Mouse (Mus musculus) frontal cortex, postnatal 25 days (tissue): ENCODE measurements around the gene Trim45.

Source experiments
- DNase-seq, 2 experiments: peaks; one replicate each; pipeline ENCODE4 v3.0.0; 2022; ENCODE audit warnings: low spot score in 2 of 2

The Trim45 gene

GRCm38 (mm10) chr3:100921825-100922505 lies at the start of gene Trim45:
Trim45 (plus strand) TSS chr3:100922202.
- peak; percentile 99 for DNase-seq

- no peak for DNase-seq
Observed at GRCm38 (mm10) chr3:100877057-100877456, 44.9 kb upstream of the Trim45 start.

- DNase-seq, result no peak
Observed at GRCm38 (mm10) chr3:100881403-100881802, 40.6 kb upstream of the Trim45 start.

GRCm38 (mm10) chr3:100881843-100882634 lies 40.0 kb upstream of the Trim45 start:
- DNase-seq, result no peak

- no peak for DNase-seq
Observed at GRCm38 (mm10) chr3:100889234-100889633, 32.8 kb upstream of the Trim45 start.

GRCm38 (mm10) chr3:100890406-100890805 lies 31.6 kb upstream of the Trim45 start:
- no peak for DNase-seq

GRCm38 (mm10) chr3:100892383-100893335 lies 29.3 kb upstream of the Trim45 start:
- DNase-seq, result no peak

GRCm38 (mm10) chr3:100895500-100895899 lies 26.5 kb upstream of the Trim45 start:
- no peak for DNase-seq

GRCm38 (mm10) chr3:100906128-100906527 lies 15.9 kb upstream of the Trim45 start:
- no peak for DNase-seq

GRCm38 (mm10) chr3:100906916-100907315 lies 15.1 kb upstream of the Trim45 start:
- DNase-seq, result no peak

GRCm38 (mm10) chr3:100908594-100908993 lies 13.4 kb upstream of the Trim45 start:
- no peak for DNase-seq

- DNase-seq, result no peak
Observed at GRCm38 (mm10) chr3:100910621-100911020, 11.4 kb upstream of the Trim45 start.

- DNase-seq, result no peak
Observed at GRCm38 (mm10) chr3:100911026-100911425, 11.0 kb upstream of the Trim45 start.

- DNase-seq, result no peak
Observed at GRCm38 (mm10) chr3:100911498-100912213, 10.3 kb upstream of the Trim45 start.

GRCm38 (mm10) chr3:100916844-100917243 lies 5.2 kb upstream of the Trim45 start:
- DNase-seq, result no peak

GRCm38 (mm10) chr3:100920611-100921140 lies 1.3 kb upstream of the Trim45 start:
- no peak for DNase-seq

- no peak for DNase-seq
Observed at GRCm38 (mm10) chr3:100922506-100923375, 739 bp downstream of the Trim45 start.

- no peak for DNase-seq
Observed at GRCm38 (mm10) chr3:100924065-100924732, 2.2 kb downstream of the Trim45 start.

GRCm38 (mm10) chr3:100925176-100925575 lies 3.2 kb downstream of the Trim45 start:
- DNase-seq, result no peak
